Mouse (Mus musculus): ENCODE measurements around the gene Prkn.

Prkn gene

GRCm38 (mm10) chr17:12051031-12051430, 1210.8 kb downstream of the Prkn start:
- DNase-seq, result no peak

- no peak for DNase-seq
Measured at GRCm38 (mm10) chr17:12052651-12053050, 1212.5 kb downstream of the Prkn start.

- DNase-seq, result no peak
Measured at GRCm38 (mm10) chr17:12059041-12059440, 1218.9 kb downstream of the Prkn start.

- DNase-seq, result no peak
Measured at GRCm38 (mm10) chr17:12061381-12061780, 1221.2 kb downstream of the Prkn start.

GRCm38 (mm10) chr17:12062861-12063260, 1222.7 kb downstream of the Prkn start:
- no peak for DNase-seq

GRCm38 (mm10) chr17:12063533-12063932, 1223.3 kb downstream of the Prkn start:
- DNase-seq, result no peak

GRCm38 (mm10) chr17:12066054-12066453, 1225.9 kb downstream of the Prkn start:
- no peak for DNase-seq

GRCm38 (mm10) chr17:12076816-12077215, 1236.6 kb downstream of the Prkn start:
- DNase-seq, result no peak

GRCm38 (mm10) chr17:12080656-12081495, 1240.7 kb downstream of the Prkn start:
- no peak for DNase-seq

- no peak for DNase-seq
Measured at GRCm38 (mm10) chr17:12082201-12082600, 1242.0 kb downstream of the Prkn start.

GRCm38 (mm10) chr17:12090261-12090927, 1250.2 kb downstream of the Prkn start:
- DNase-seq, result no peak

- DNase-seq, result no peak
Measured at GRCm38 (mm10) chr17:12092901-12093564, 1252.8 kb downstream of the Prkn start.

GRCm38 (mm10) chr17:12094016-12094415, 1253.8 kb downstream of the Prkn start:
- no peak for DNase-seq

- DNase-seq, result no peak
Measured at GRCm38 (mm10) chr17:12094827-12095590, 1254.8 kb downstream of the Prkn start.

GRCm38 (mm10) chr17:12099415-12099814, 1259.2 kb downstream of the Prkn start:
- DNase-seq, result no peak

- DNase-seq, result no peak
Measured at GRCm38 (mm10) chr17:12102326-12102725, 1262.1 kb downstream of the Prkn start.

GRCm38 (mm10) chr17:12103781-12104180, 1263.6 kb downstream of the Prkn start:
- no peak for DNase-seq

- DNase-seq, result no peak
Measured at GRCm38 (mm10) chr17:12104245-12104644, 1264.1 kb downstream of the Prkn start.

GRCm38 (mm10) chr17:12104690-12105089, 1264.5 kb downstream of the Prkn start:
- DNase-seq, result no peak

GRCm38 (mm10) chr17:12106255-12106654, 1266.1 kb downstream of the Prkn start:
- DNase-seq, result no peak
